Mouse (Mus musculus) erythroblast, embryonic 14.5 days (primary cell): ENCODE measurements around the gene Rnase11. TPM values are rescaled to one million over a fixed set of nuclear protein-coding genes. Genes with fewer than 3 reads are reported as not detected.
"Not testable (repeated sequence)": the region's sequence is repeated elsewhere in the genome, so short reads cannot be mapped to it uniquely, and the experiment has no call there.

Experiments used
- H3K27me3 ChIP-seq: 2 replicates; pipeline ENCODE4 v1.6.1; 2012; ENCODE audit warnings: inconsistent platforms; ENCODE audit not compliant: control insufficient read depth
- H3K36me3 ChIP-seq: 2 replicates; pipeline ENCODE4 v1.6.1; 2012; ENCODE audit warnings: mild to moderate bottlenecking, inconsistent platforms; ENCODE audit not compliant: control insufficient read depth
- H3K4me1 ChIP-seq: 2 replicates; pipeline ENCODE4 v1.6.1; 2012; ENCODE audit warnings: inconsistent platforms; ENCODE audit not compliant: control insufficient read depth
- H3K4me3 ChIP-seq: replicated peaks from 2 replicates; pipeline ENCODE3; 2012; ENCODE audit warnings: moderate library complexity, mild to moderate bottlenecking, inconsistent platforms
- H3K9me3 ChIP-seq: 2 replicates; pipeline ENCODE4 v1.6.1; 2012; ENCODE audit warnings: low read length, inconsistent platforms, mixed read lengths; ENCODE audit not compliant: control insufficient read depth
- GATA1 ChIP-seq: IDR thresholded peaks from 2 replicates; pipeline ENCODE4 v1.6.1; 2012; ENCODE audit warnings: low read length, inconsistent platforms, mixed read lengths
- TAL1 ChIP-seq: IDR thresholded peaks from 3 replicates; pipeline ENCODE4 v1.6.1; 2012; ENCODE audit warnings: low read length, inconsistent platforms, mixed read lengths
- polyA plus RNA-seq: library from polyadenylated mRNA; stranded (reverse); fragments of >175 nt; gene quantifications from 2 replicates; pipeline ENCODE4 v1.2.3, GENCODE M21; 2012

The Rnase11 gene
- polyA plus RNA-seq, 1 experiment = not detected

GRCm38 (mm10) chr14:51024820-51025219, 25.1 kb downstream of the Rnase11 start:
- H3K36me3 ChIP-seq = no peaks in the 10 kb centered on the region

GRCm38 (mm10) chr14:51023457-51023856, 26.5 kb downstream of the Rnase11 start:
- H3K27me3 ChIP-seq = no peaks in the 10 kb centered on the region
- TF ChIP-seq GATA1 = no peak
- no peak for TF ChIP-seq TAL1
- H3K4me3 ChIP-seq = no peak overlapping the region
- no peaks in the 10 kb centered on the region for H3K36me3 ChIP-seq
- no peaks in the 10 kb centered on the region for H3K9me3 ChIP-seq
- 0 out of 2 replicates have a peak, but pooled peaks cover 1% of the 10 kb centered on the region for H3K4me1 ChIP-seq

More at GRCm38 (mm10) chr14:51024820-51025219, 25.1 kb downstream of the Rnase11 start:
- H3K9me3 ChIP-seq = no peaks in the 10 kb centered on the region
- H3K4me3 ChIP-seq = no peak overlapping the region
- 0 out of 2 replicates have a peak, but pooled peaks cover 1% of the 10 kb centered on the region for H3K4me1 ChIP-seq
- TF ChIP-seq GATA1 = no peak
- no peaks in the 10 kb centered on the region for H3K27me3 ChIP-seq

GRCm38 (mm10) chr14:51017256-51017655, 32.7 kb downstream of the Rnase11 start:
- Histone ChIP-seq H3K4me1 (no peaks in the 10 kb centered on the region), H3K27me3 (no peaks in the 10 kb centered on the region), H3K36me3 (no peaks in the 10 kb centered on the region), H3K4me3 (no peak overlapping the region), H3K9me3 (peaks cover under 1% of the 10 kb centered on the region; the same call in 1 of the 2 replicates)
- no peak for TF ChIP-seq GATA1
- no peak for TF ChIP-seq TAL1

GRCm38 (mm10) chr14:51015780-51016179, 34.2 kb downstream of the Rnase11 start:
- H3K36me3 ChIP-seq = no peaks in the 10 kb centered on the region
- no peak overlapping the region for H3K4me3 ChIP-seq
- H3K9me3 ChIP-seq = peaks cover 2% of the 10 kb centered on the region; the same call in 1 of the 2 replicates
- no peaks in the 10 kb centered on the region for H3K4me1 ChIP-seq
- H3K27me3 ChIP-seq = no peaks in the 10 kb centered on the region
- TF ChIP-seq TAL1 = no peak
- no peak for TF ChIP-seq GATA1

GRCm38 (mm10) chr14:51014724-51015123, 35.2 kb downstream of the Rnase11 start:
- not testable (repeated sequence) for H3K9me3 ChIP-seq, H3K4me1 ChIP-seq, H3K27me3 ChIP-seq, H3K4me3 ChIP-seq, H3K36me3 ChIP-seq

GRCm38 (mm10) chr14:51009572-51009971, 40.4 kb downstream of the Rnase11 start:
- H3K4me3 ChIP-seq = no peak overlapping the region
- H3K27me3 ChIP-seq = no peaks in the 10 kb centered on the region
- H3K36me3 ChIP-seq = no peaks in the 10 kb centered on the region
- H3K9me3 ChIP-seq = peaks cover 2% of the 10 kb centered on the region; the same call in 1 of the 2 replicates
- no peaks in the 10 kb centered on the region for H3K4me1 ChIP-seq
- TF ChIP-seq GATA1 (no peak), TAL1 (no peak)

GRCm38 (mm10) chr14:51008781-51009180, 41.2 kb downstream of the Rnase11 start:
- Histone ChIP-seq H3K27me3 (no peaks in the 10 kb centered on the region), H3K4me1 (no peaks in the 10 kb centered on the region), H3K36me3 (no peaks in the 10 kb centered on the region), H3K9me3 (peaks cover 2% of the 10 kb centered on the region; the same call in 1 of the 2 replicates), H3K4me3 (no peak overlapping the region)
- no peak for TF ChIP-seq TAL1
- no peak for TF ChIP-seq GATA1

- H3K36me3 ChIP-seq = no peaks in the 10 kb centered on the region
- H3K4me3 ChIP-seq = no peak overlapping the region
- H3K9me3 ChIP-seq = peaks cover 2% of the 10 kb centered on the region; the same call in 1 of the 2 replicates
- H3K27me3 ChIP-seq = no peaks in the 10 kb centered on the region
- no peaks in the 10 kb centered on the region for H3K4me1 ChIP-seq
- no peak for TF ChIP-seq GATA1
- no peak for TF ChIP-seq TAL1
These were observed 41.8 kb downstream of the Rnase11 start for GRCm38 (mm10) chr14:51007914-51008713.

- H3K27me3 ChIP-seq = no peaks in the 10 kb centered on the region
- H3K4me1 ChIP-seq = no peaks in the 10 kb centered on the region
- H3K36me3 ChIP-seq = no peaks in the 10 kb centered on the region
- H3K9me3 ChIP-seq = peaks cover 1% of the 10 kb centered on the region; the same call in 1 of the 2 replicates
- TF ChIP-seq GATA1 (no peak), TAL1 (no peak)
- no peak within 1 kb of the TSS for H3K4me3 ChIP-seq
These were observed 42.7 kb downstream of the Rnase11 start, which contains the start of gene Rnase10 for GRCm38 (mm10) chr14:51007152-51007801. Rnase10 (plus strand) TSS chr14:51007751.

Other genes with a start within 250 kb of the Rnase11 start
- gene Ccnb1ip1, start 242.4 kb downstream of the Rnase11 start, polyA plus RNA-seq = 0.06 and 0.08 TPM in 2 replicates
- gene Parp2, start 242.3 kb downstream of the Rnase11 start, polyA plus RNA-seq = 0.41 and 0.54 TPM in 2 replicates
- gene Tep1, start 179.6 kb downstream of the Rnase11 start, polyA plus RNA-seq = 0.05 TPM in 1 of 2 replicates, not detected in the other
- not detected in 2 replicates for gene Klhl33, start 152.7 kb downstream of the Rnase11 start, polyA plus RNA-seq
- gene Osgep, start 125.3 kb downstream of the Rnase11 start, polyA plus RNA-seq = 1.4 and 1.5 TPM in 2 replicates
- 3.3 and 3.7 TPM in 2 replicates for gene Apex1, start 125.2 kb downstream of the Rnase11 start, polyA plus RNA-seq
- 6.3 and 8.9 TPM in 2 replicates for gene Pip4p1, start 119.3 kb downstream of the Rnase11 start, polyA plus RNA-seq
- gene Pnp, start 119.1 kb downstream of the Rnase11 start, polyA plus RNA-seq = 0.20 and 0.22 TPM in 2 replicates
- gene Gm49342, start 105.6 kb downstream of the Rnase11 start, polyA plus RNA-seq = not detected in 2 replicates
- not detected in 2 replicates for gene Pnp2, start 94.2 kb downstream of the Rnase11 start, polyA plus RNA-seq
- not detected in 2 replicates for gene Rnase10, start 42.4 kb downstream of the Rnase11 start, polyA plus RNA-seq
- not detected in 2 replicates for gene Rnase9, start 8.3 kb downstream of the Rnase11 start, polyA plus RNA-seq
- not detected in 2 replicates for gene Rnase12, start 7.5 kb upstream of the Rnase11 start, polyA plus RNA-seq
- gene Olfr750, start 24.3 kb upstream of the Rnase11 start, polyA plus RNA-seq = not detected in 2 replicates
- gene Rnase4, start 40.9 kb upstream of the Rnase11 start, polyA plus RNA-seq = 0.03 TPM in 1 of 2 replicates, not detected in the other
- gene Ang, start 41.0 kb upstream of the Rnase11 start, polyA plus RNA-seq = not detected in 2 replicates
- not detected in 2 replicates for gene Eddm3b, start 64.3 kb upstream of the Rnase11 start, polyA plus RNA-seq
- gene Rnase6, start 73.7 kb upstream of the Rnase11 start, polyA plus RNA-seq = 0.09 and 0.10 TPM in 2 replicates
- not detected in 2 replicates for gene Rnase1, start 96.6 kb upstream of the Rnase11 start, polyA plus RNA-seq
- gene Rnase2b, start 112.1 kb upstream of the Rnase11 start, polyA plus RNA-seq = not detected in 2 replicates
- gene Ang2, start 149.0 kb upstream of the Rnase11 start, polyA plus RNA-seq = not detected in 2 replicates
- gene Ear14, start 153.2 kb upstream of the Rnase11 start, polyA plus RNA-seq = not detected in 2 replicates
- gene Rnase2a, start 205.9 kb upstream of the Rnase11 start, polyA plus RNA-seq = not detected in 2 replicates